Mouse (Mus musculus): ENCODE results near the gene Nme7.

Nme7 gene

DNA sequence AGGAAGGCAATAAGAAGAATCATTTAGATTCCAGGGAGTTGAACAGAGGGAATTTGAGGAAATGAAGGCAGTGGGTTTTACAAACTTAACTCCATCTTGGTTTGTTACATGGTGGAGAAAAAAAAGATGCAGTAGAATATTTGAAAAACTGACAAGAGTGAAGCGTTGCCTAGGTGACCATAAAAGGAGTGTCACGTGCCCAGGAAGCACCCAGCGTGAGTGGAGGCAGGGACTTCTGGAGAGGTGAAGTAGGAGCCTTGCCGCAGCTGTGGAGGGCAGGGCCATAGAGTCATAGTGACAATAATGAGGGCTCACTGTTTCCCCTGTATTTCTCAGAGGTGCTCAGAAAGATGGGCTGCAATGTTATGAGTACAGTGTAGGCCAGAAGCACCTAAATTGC, 24.6 kb upstream of the Nme7 start:
- TF ChIP-seq NANOG (IDR thresholded peaks at IDR 0.05; ENCODE audit: borderline replicate concordance, low read length): no peak
- TF ChIP-seq POU5F1 (IDR thresholded peaks at IDR 0.05; ENCODE audit: borderline replicate concordance, low read length): no peak
- no peak for TF ChIP-seq CTCF (conservative IDR thresholded peaks at IDR 0.05; ENCODE audit: low read length)
- H3K36me3 ChIP-seq (ENCODE audit: insufficient read depth, low read length): no peaks in the 10 kb centered on the region
- no peak overlapping the region for H3K4me3 ChIP-seq (replicated peaks; ENCODE audit: low read length)
- H3K27me3 ChIP-seq (ENCODE audit: insufficient read depth, low read length): no peaks in the 10 kb centered on the region
- H3K4me1 ChIP-seq (replicated peaks; ENCODE audit: low read depth, low read length): peaks cover 5% of the 10 kb centered on the region; the same call in 1 of the 2 replicates
- H3K9me3 ChIP-seq (ENCODE audit: low read length): no peaks in the 10 kb centered on the region

DNA sequence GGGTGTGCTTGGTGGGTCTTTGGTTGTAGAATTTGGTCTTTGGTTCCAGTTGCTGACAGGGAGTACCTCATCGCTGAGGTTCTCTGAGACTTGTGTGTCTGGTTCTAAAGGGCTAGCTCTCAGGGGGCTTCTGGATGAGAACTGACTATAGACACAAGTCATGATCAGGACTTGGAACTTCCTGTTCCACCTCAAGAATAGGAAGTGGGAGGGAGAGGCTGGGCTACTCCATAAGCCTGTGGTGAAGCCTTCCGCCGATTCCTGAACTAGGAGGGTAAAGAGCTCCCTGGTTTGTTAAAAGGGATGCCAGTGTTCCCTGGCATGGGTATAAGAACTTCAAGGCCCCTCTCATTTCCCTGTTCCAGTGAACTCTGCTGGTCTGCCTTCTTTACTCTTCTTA, 19.9 kb upstream of the Nme7 start:
- no peak for TF ChIP-seq POU5F1 (IDR thresholded peaks at IDR 0.05; ENCODE audit: borderline replicate concordance, low read length)
- TF ChIP-seq CTCF (conservative IDR thresholded peaks at IDR 0.05; ENCODE audit: low read length): no peak
- no peak for TF ChIP-seq NANOG (IDR thresholded peaks at IDR 0.05; ENCODE audit: borderline replicate concordance, low read length)
- Histone ChIP-seq H3K4me3 (replicated peaks; ENCODE audit: low read length) (no peak overlapping the region), H3K27me3 (ENCODE audit: insufficient read depth, low read length) (no peaks in the 10 kb centered on the region), H3K9me3 (ENCODE audit: low read length) (no peaks in the 10 kb centered on the region), H3K4me1 (replicated peaks; ENCODE audit: low read depth, low read length) (peaks cover 4% of the 10 kb centered on the region), H3K36me3 (ENCODE audit: insufficient read depth, low read length) (no peaks in the 10 kb centered on the region)

DNA sequence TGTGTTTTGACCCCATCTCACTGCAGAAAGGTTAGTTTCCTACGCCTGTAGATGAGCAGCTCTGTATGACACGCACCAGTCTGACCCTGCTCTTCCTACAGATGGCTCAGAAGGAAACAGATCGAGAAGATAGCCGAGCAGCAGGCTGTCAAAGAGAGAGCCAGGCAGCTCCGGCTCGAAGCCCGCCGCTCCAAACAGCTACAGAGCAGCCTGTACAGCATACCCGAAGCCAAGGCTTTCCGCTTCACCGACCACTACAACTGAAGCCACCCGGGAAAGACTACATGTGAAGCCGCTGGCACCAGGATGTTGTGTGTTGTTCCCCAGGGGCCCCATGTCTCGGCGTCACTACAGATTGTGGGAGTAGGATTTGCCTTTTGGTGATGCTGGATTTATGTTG, 16.5 kb upstream of the Nme7 start:
- no peak overlapping the region for H3K4me3 ChIP-seq (replicated peaks; ENCODE audit: low read length)
- H3K9me3 ChIP-seq (ENCODE audit: low read length): no peaks in the 10 kb centered on the region
- H3K4me1 ChIP-seq (replicated peaks; ENCODE audit: low read depth, low read length): peaks cover 4% of the 10 kb centered on the region
- peaks cover 19% of the 10 kb centered on the region for H3K36me3 ChIP-seq (ENCODE audit: insufficient read depth, low read length)
- TF ChIP-seq POU5F1 (IDR thresholded peaks at IDR 0.05; ENCODE audit: borderline replicate concordance, low read length) (no peak), NANOG (IDR thresholded peaks at IDR 0.05; ENCODE audit: borderline replicate concordance, low read length) (no peak), CTCF (conservative IDR thresholded peaks at IDR 0.05; ENCODE audit: low read length) (no peak)
- no peaks in the 10 kb centered on the region for H3K27me3 ChIP-seq (ENCODE audit: insufficient read depth, low read length)

DNA sequence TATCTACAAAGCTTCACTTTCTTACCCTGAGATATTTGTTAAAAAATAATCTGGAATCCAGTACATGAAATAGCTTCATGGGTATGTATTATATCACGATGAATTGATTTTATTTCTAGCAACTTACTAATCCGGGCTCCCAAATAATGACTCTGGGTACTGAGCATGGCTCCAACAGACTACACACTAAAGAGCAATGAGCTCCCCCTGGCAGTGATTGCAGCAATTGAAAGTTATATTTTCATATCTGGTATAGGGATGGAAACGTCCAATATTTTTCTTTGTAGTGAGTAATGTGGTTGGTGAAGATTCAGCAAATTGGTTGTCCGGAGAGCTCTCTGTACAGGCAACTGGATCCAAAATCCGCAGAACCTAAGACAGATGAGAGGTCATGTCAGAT, 11.9 kb upstream of the Nme7 start:
- TF ChIP-seq POU5F1 (IDR thresholded peaks at IDR 0.05; ENCODE audit: borderline replicate concordance, low read length): no peak
- no peak for TF ChIP-seq CTCF (conservative IDR thresholded peaks at IDR 0.05; ENCODE audit: low read length)
- no peak for TF ChIP-seq NANOG (IDR thresholded peaks at IDR 0.05; ENCODE audit: borderline replicate concordance, low read length)
- H3K9me3 ChIP-seq (ENCODE audit: low read length): no peaks in the 10 kb centered on the region
- no peaks in the 10 kb centered on the region; the same call in 1 of the 2 replicates for H3K4me1 ChIP-seq (replicated peaks; ENCODE audit: low read depth, low read length)
- H3K4me3 ChIP-seq (replicated peaks; ENCODE audit: low read length): no peak overlapping the region
- peaks cover 57% of the 10 kb centered on the region for H3K36me3 ChIP-seq (ENCODE audit: insufficient read depth, low read length)
- H3K27me3 ChIP-seq (ENCODE audit: insufficient read depth, low read length): no peaks in the 10 kb centered on the region

DNA sequence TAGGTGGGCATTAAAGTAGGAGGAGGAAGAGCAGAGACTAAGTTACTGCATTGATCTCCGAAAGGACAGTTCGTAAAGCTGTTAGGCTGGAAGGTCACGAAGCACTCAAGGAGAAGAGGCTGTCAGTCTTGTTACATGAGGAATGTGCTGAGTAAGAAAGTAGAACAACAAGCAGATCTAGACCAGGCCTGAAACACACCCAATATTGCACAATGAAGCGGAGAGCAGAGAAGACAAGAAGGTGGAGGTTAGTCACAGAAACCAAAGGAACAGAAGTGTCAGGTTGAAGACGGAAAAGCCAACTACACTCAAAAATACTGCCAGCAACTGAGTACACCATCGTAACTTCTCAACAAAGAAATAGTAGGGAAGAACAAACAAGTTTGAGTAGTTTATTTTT, 9.8 kb upstream of the Nme7 start:
- no peaks in the 10 kb centered on the region for H3K4me1 ChIP-seq (replicated peaks; ENCODE audit: low read depth, low read length)
- H3K9me3 ChIP-seq (ENCODE audit: low read length): no peaks in the 10 kb centered on the region
- H3K36me3 ChIP-seq (ENCODE audit: insufficient read depth, low read length): peaks cover 76% of the 10 kb centered on the region
- no peaks in the 10 kb centered on the region for H3K27me3 ChIP-seq (ENCODE audit: insufficient read depth, low read length)
- H3K4me3 ChIP-seq (replicated peaks; ENCODE audit: low read length): no peak overlapping the region
- TF ChIP-seq CTCF (conservative IDR thresholded peaks at IDR 0.05; ENCODE audit: low read length): no peak
- TF ChIP-seq POU5F1 (IDR thresholded peaks at IDR 0.05; ENCODE audit: borderline replicate concordance, low read length): no peak
- TF ChIP-seq NANOG (IDR thresholded peaks at IDR 0.05; ENCODE audit: borderline replicate concordance, low read length): no peak

DNA sequence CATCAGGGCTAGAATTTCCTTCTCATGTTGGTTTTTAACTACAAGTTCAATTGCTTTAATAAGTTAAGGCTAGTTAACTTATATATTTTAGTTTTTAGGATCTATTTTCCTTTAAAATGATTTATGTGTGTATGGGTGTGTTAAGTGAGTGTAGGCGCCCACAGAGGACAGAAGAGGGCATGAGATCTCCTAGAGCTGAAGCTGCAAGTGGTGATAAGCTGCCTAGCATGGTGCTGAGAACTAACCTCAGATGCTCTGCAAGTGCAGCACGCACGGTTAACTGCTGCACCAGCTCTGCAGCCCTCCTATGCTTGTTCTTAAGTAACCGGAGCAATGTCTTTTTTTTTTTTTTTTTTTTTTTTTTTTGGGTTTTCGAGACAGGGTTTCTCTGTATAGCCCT, 7.4 kb upstream of the Nme7 start:
- H3K4me3 ChIP-seq (replicated peaks; ENCODE audit: low read length): no peak overlapping the region
- H3K36me3 ChIP-seq (ENCODE audit: insufficient read depth, low read length): peaks cover 90% of the 10 kb centered on the region
- no peaks in the 10 kb centered on the region for H3K27me3 ChIP-seq (ENCODE audit: insufficient read depth, low read length)
- H3K9me3 ChIP-seq (ENCODE audit: low read length): no peaks in the 10 kb centered on the region
- TF ChIP-seq CTCF (conservative IDR thresholded peaks at IDR 0.05; ENCODE audit: low read length): no peak
- no peak for TF ChIP-seq POU5F1 (IDR thresholded peaks at IDR 0.05; ENCODE audit: borderline replicate concordance, low read length)
- TF ChIP-seq NANOG (IDR thresholded peaks at IDR 0.05; ENCODE audit: borderline replicate concordance, low read length): no peak
- no peaks in the 10 kb centered on the region for H3K4me1 ChIP-seq (replicated peaks; ENCODE audit: low read depth, low read length)

DNA sequence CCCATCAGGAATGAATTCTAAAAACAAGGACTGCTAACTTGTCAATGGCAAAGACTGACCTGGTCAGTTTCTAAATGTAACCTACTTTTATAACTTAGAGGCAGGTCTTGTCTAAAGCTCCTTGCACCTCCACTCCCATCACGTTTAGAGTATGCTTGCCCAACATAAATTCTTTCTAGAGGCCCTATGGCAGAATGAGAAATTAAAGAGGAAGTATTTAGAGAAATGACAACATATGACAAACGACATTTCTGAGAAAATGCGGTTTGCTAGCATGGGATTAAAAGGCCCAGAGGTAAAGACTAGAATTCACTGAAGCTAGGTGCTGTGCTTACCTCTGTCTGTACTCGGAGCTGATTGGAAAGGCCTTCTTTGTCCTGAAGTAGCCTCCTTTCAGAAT, 2.0 kb upstream of the Nme7 start:
- Histone ChIP-seq H3K36me3 (ENCODE audit: insufficient read depth, low read length) (peaks cover 77% of the 10 kb centered on the region), H3K4me3 (replicated peaks; ENCODE audit: low read length) (no peak overlapping the region), H3K27me3 (ENCODE audit: insufficient read depth, low read length) (no peaks in the 10 kb centered on the region), H3K9me3 (ENCODE audit: low read length) (no peaks in the 10 kb centered on the region), H3K4me1 (replicated peaks; ENCODE audit: low read depth, low read length) (peaks cover 7% of the 10 kb centered on the region)
- no peak for TF ChIP-seq POU5F1 (IDR thresholded peaks at IDR 0.05; ENCODE audit: borderline replicate concordance, low read length)
- TF ChIP-seq CTCF (conservative IDR thresholded peaks at IDR 0.05; ENCODE audit: low read length): no peak
- TF ChIP-seq NANOG (IDR thresholded peaks at IDR 0.05; ENCODE audit: borderline replicate concordance, low read length): no peak

DNA sequence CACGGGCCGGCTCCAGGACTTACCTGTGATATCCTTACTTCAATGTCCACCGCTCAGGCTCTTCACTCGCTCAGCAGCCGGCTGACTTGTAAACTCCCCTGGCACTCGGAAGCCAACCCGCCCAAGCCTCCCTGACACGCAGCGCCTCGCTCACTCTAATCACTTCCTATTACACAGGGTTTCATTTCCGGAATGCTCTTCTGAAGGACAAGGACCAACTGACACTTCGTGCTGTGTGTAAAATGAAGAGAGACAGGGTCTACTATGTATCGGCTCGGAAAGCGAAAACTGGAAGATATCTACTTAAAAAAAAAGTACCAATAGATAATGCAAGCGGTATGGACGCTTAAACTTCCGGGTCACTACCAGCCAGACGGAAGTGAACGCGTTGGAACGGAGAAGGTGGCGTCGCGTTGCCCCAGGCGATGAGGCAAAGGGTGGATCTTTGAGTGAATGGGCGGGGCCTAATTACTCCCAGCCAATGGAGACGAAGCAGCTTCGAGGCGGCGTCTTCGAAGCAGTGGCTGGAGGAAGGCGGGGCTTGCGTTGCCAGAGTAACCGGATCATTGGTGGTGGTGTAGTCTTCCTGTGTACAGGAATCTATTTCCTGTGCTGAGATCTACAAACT, 3.3 kb downstream of the Nme7 start, which contains the start of gene Blzf1:
Gene Blzf1, minus strand, starts transcription at position 366 of the 628 bp plus-strand sequence.
- no peaks in the 10 kb centered on the region for H3K27me3 ChIP-seq (ENCODE audit: insufficient read depth, low read length)
- peaks cover 17% of the 10 kb centered on the region for H3K4me1 ChIP-seq (replicated peaks; ENCODE audit: low read depth, low read length)
- peaks cover 34% of the 10 kb centered on the region for H3K36me3 ChIP-seq (ENCODE audit: insufficient read depth, low read length)
- peak within 1 kb of the TSS; percentile 93 for H3K4me3 ChIP-seq (replicated peaks; ENCODE audit: low read length)
- no peaks in the 10 kb centered on the region for H3K9me3 ChIP-seq (ENCODE audit: low read length)
- TF ChIP-seq CTCF (conservative IDR thresholded peaks at IDR 0.05; ENCODE audit: low read length): no peak
- no peak for TF ChIP-seq POU5F1 (IDR thresholded peaks at IDR 0.05; ENCODE audit: borderline replicate concordance, low read length)
- TF ChIP-seq NANOG (IDR thresholded peaks at IDR 0.05; ENCODE audit: borderline replicate concordance, low read length): no peak

DNA sequence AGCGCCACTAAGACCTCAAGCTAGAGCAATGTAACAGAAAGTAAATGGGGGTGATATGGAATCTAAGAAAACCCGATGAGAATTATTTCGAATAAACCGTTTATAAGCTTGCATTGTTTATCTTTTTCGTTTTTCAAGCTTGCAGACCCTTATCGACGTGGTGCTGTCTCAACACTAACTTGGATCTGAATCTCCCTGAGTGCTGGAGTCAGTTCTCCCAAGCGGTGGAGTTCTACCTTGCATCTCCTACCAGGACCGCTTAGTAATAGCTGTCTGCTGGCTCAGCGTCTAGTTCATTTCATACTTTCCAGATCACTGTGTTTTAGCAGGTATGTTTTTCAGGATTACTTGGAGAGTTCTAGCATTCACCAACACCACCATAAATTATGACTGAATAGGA, 4.0 kb downstream of the Nme7 start:
- Histone ChIP-seq H3K27me3 (ENCODE audit: insufficient read depth, low read length) (no peaks in the 10 kb centered on the region), H3K4me1 (replicated peaks; ENCODE audit: low read depth, low read length) (peaks cover 17% of the 10 kb centered on the region), H3K9me3 (ENCODE audit: low read length) (no peaks in the 10 kb centered on the region), H3K4me3 (replicated peaks; ENCODE audit: low read length) (peak overlapping the region; percentile 93), H3K36me3 (ENCODE audit: insufficient read depth, low read length) (peaks cover 33% of the 10 kb centered on the region; the same call in 1 of the 2 replicates)
- TF ChIP-seq POU5F1 (IDR thresholded peaks at IDR 0.05; ENCODE audit: borderline replicate concordance, low read length) (no peak), NANOG (IDR thresholded peaks at IDR 0.05; ENCODE audit: borderline replicate concordance, low read length) (no peak), CTCF (conservative IDR thresholded peaks at IDR 0.05; ENCODE audit: low read length) (no peak)

All from E14TG2a.4 (cell line).